Mouse (Mus musculus) gastrocnemius, postnatal 14 days (tissue): Measurements from ENCODE around the gene Olfr469. TPM values are rescaled to one million over a fixed set of nuclear protein-coding genes. Genes with fewer than 3 reads are reported as not detected.
"Not testable (repeated sequence)": the region's sequence is repeated elsewhere in the genome, so short reads cannot be mapped to it uniquely, and the experiment has no call there.

Experiments
- DNase-seq: peaks from one replicate; pipeline ENCODE4 v3.0.0; 2021; ENCODE audit warnings: mixed read lengths
- intact Hi-C: fragments of 180-260 bp; cut with DNase I; formaldehyde crosslinking; loops from one replicate; pipeline ENCODE4 v1.15.1; 2025; ENCODE audit warnings: low total_unique reads
- long read RNA-seq, 2 experiments: library from polyadenylated mRNA; stranded (forward); transcript quantifications; one replicate each; pipeline ENCODE4 v2.0.0; 2021
- total RNA-seq, 2 experiments: library from RNA; stranded (reverse); gene quantifications; 2 replicates each; pipeline ENCODE4 v1.2.3; 2021

The Olfr469 gene
- not detected for total RNA-seq
- long read RNA-seq, experiment 1 = 0 reads
- long read RNA-seq, experiment 2 = 0 reads

GRCm38 (mm10) chr7:107825441-107825840 is at the start of gene Olfr469:
Olfr469 (minus strand) TSS chr7:107825541.
- intact Hi-C loops, DNase-seq: not testable (repeated sequence)

GRCm38 (mm10) chr7:107847390-107847789 is 22.0 kb upstream of the Olfr469 start, which contains the start of gene Olfr470:
Olfr470 (minus strand) TSS chr7:107847490.
- intact Hi-C loops = not testable (repeated sequence)

GRCm38 (mm10) chr7:107841719-107842118 is 16.4 kb upstream of the Olfr469 start:
- intact Hi-C loops = no loop called here
- DNase-seq = no peak

More at GRCm38 (mm10) chr7:107847390-107847789, 22.0 kb upstream of the Olfr469 start, which contains the start of gene Olfr470:
- DNase-seq = not testable (repeated sequence)

- DNase-seq, intact Hi-C loops: not testable (repeated sequence)
Measured at GRCm38 (mm10) chr7:107823867-107824266, 1.5 kb downstream of the Olfr469 start.

GRCm38 (mm10) chr7:107819442-107819841 is 5.9 kb downstream of the Olfr469 start:
- no peak for DNase-seq
- intact Hi-C loops = no loop called here

- no peak for DNase-seq
- intact Hi-C loops = no loop called here
Measured at GRCm38 (mm10) chr7:107811963-107812362, 13.4 kb downstream of the Olfr469 start, which contains the start of gene Olfr467. Olfr467 (plus strand) TSS chr7:107812263.

GRCm38 (mm10) chr7:107802138-107802537 is 23.2 kb downstream of the Olfr469 start:
- intact Hi-C loops = no loop called here
- no peak for DNase-seq

GRCm38 (mm10) chr7:107801108-107801507 is 24.2 kb downstream of the Olfr469 start, which contains the start of gene Ovch2:
Ovch2 (minus strand) TSS chr7:107801208.
- intact Hi-C loops = no loop called here
- DNase-seq = no peak

- intact Hi-C loops = no loop called here
- no peak for DNase-seq
Measured at GRCm38 (mm10) chr7:107796500-107796899, 28.8 kb downstream of the Olfr469 start.

- intact Hi-C loops = no loop called here
- no peak for DNase-seq
Measured at GRCm38 (mm10) chr7:107787977-107788620, 37.2 kb downstream of the Olfr469 start.

GRCm38 (mm10) chr7:107779611-107780010 is 45.7 kb downstream of the Olfr469 start:
- DNase-seq = no peak
- intact Hi-C loops = no loop called here

GRCm38 (mm10) chr7:107778216-107778615 is 47.1 kb downstream of the Olfr469 start:
- DNase-seq = no peak
- intact Hi-C loops = no loop called here

- no peak for DNase-seq
- intact Hi-C loops = no loop called here
Measured at GRCm38 (mm10) chr7:107770812-107771211, 54.5 kb downstream of the Olfr469 start.

Other genes starting within 250 kb of the Olfr469 start
- gene Ppfibp2, start 230.3 kb downstream of the Olfr469 start, total RNA-seq = 1 to 10 TPM; 8.4 to 9.9 TPM
- gene 5330417H12Rik, start 200.4 kb downstream of the Olfr469 start, total RNA-seq = not detected
- under 1 TPM in 1 of 2 experiments, not detected in 1; 0.35 TPM for gene Cyb5r2, start 67.5 kb downstream of the Olfr469 start, total RNA-seq
- not detected for gene Ovch2, start 24.3 kb downstream of the Olfr469 start, total RNA-seq
- not detected for gene Olfr467, start 13.3 kb downstream of the Olfr469 start, total RNA-seq
- not detected for gene Olfr470, start 21.9 kb upstream of the Olfr469 start, total RNA-seq
- gene Olfr472, start 72.4 kb upstream of the Olfr469 start, total RNA-seq = not detected
- gene Olfr473, start 104.9 kb upstream of the Olfr469 start, total RNA-seq = not detected
- gene Olfr474, start 129.1 kb upstream of the Olfr469 start, total RNA-seq = not detected
- not detected for gene Olfr476, start 139.3 kb upstream of the Olfr469 start, total RNA-seq
- gene Olfr477, start 161.2 kb upstream of the Olfr469 start, total RNA-seq = not detected
- gene Olfr478, start 208.4 kb upstream of the Olfr469 start, total RNA-seq = not detected
- not detected for gene Olfr479, start 225.2 kb upstream of the Olfr469 start, total RNA-seq
- gene Olfr480, start 241.8 kb upstream of the Olfr469 start, total RNA-seq = not detected